Mouse (Mus musculus) cerebellum, adult 18-20 months (tissue): ENCODE results near the gene Pygo2.
A peak's percentile ranks its signal among the peaks of the same experiment; 100 is the strongest.

Source experiments
- DNase-seq, 2 experiments: peaks; one replicate each; pipeline ENCODE4 v3.0.0; 2021

Pygo2 gene

GRCm38 (mm10) chr3:89430171-89431159 lies at the start of gene Pygo2:
Gene Pygo2, plus strand, starts transcription at chr3:89430214.
- peak; percentile 91 to 95 for DNase-seq

GRCm38 (mm10) chr3:89380291-89380690 lies 49.7 kb upstream of the Pygo2 start:
- no peak for DNase-seq

DNA sequence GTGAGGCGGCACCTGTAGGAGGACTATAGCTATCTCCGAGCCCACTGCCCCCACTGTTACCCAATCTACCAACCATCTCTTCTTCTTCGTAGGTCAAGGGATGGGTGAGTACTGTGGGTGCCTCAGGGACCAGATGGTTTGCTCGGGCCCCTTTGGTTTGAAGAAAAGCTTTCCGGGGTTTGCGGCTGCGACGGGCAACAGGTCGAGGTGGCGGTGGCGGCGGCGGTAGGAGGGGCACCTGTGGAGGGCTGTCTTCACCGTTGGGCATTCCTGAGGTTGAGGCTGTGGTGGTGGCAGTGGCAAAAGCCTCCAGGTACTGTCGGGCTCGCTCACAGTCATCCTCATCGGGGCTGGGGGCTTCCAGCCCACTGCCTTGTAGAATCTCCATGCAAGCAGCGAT lies 49.3 kb upstream of the Pygo2 start:
- DNase-seq, result no peak

DNA sequence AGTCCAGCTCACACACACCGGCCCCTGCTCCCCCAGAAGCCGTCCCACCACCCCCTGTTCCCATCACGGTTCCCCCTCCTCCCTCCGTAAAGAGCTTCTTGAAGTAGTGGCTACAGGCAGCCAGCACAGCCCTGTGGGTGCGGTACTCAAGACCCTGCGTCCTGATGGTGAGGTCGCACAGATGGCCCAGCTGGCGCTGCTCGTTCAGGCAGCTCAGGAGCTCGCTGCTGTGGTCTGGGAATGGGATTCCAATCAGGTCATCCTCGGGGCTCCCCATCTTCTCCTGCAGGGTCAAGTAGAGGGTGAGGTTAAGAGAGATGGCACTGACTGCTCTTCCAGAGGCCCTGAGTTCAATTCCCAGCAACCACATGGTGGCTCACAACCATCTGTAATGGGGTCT lies 48.8 kb upstream of the Pygo2 start:
- DNase-seq, result no peak

DNA sequence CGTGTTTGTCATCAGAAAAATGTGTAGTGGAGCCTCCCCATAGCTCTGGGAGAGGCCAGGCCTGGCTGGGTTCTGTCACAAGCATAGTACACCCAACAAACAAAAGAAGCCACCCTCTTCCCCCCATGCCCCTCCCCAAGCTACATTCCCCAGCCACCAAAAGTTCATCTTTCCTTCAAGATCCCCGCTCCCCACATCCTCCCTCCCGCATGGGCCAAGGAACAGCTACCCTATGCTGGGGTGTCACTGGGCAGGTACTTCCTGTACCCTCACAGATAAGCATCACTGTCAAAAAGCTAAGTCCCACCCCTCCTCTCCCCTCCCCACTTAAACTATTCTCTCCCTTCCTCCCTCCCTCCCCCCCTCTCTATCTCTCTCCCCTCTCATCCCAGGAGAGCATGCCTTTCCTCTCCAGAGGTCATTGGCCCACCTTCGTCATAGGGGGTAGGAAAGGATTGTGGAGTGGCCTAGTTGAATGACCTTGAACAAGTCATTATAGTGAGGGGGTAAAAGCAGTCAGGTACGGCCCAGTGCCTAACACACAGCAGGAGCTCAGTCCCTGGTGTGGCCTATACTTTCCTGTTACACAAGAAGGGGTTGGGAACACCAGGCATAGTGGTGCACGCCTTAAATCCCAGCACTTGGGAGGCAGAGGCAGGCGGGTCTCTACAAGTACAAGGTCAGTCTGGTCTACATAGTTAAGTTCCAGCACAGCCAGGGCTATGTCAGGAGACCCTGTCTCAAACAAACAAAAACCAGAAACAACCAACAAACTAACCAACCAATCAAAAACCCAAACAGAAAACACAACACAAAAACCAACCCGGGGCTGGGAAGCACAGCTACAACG lies 47.8 kb upstream of the Pygo2 start:
- no peak for DNase-seq

GRCm38 (mm10) chr3:89382950-89383349 lies 47.1 kb upstream of the Pygo2 start:
- no peak for DNase-seq

- no peak for DNase-seq
Measured at GRCm38 (mm10) chr3:89383651-89384255, 46.3 kb upstream of the Pygo2 start.

- DNase-seq, result no peak
Measured at GRCm38 (mm10) chr3:89384331-89385076, 45.5 kb upstream of the Pygo2 start.

DNA sequence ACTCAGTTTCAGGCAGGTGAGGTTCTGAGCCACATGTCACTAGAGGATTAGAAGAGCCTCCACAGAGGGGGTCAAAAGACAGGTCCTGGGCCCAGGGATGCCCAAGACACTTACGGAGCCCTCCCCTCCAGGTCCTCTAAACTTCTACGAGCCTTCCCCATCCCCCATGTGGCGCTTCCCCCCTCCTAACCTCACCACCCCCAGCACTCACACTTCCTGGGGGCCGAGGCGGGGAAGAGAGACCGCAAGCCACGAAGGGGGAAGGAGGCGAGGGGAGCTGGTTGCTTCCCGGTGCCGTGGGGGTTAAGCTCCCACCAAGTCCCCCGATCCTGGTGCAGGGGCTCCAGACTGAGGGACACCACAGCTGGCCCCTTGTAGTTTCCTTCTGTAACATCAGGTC lies 44.6 kb upstream of the Pygo2 start:
- no peak for DNase-seq

GRCm38 (mm10) chr3:89386438-89387420 lies 43.3 kb upstream of the Pygo2 start:
- DNase-seq, result no peak

GRCm38 (mm10) chr3:89387632-89388031 lies 42.4 kb upstream of the Pygo2 start:
- no peak for DNase-seq

GRCm38 (mm10) chr3:89388134-89388881 lies 41.7 kb upstream of the Pygo2 start:
- DNase-seq, result peak in 1 of 2 experiments; percentile 55

- DNase-seq, result peak in 1 of 2 experiments; percentile 40
Measured at GRCm38 (mm10) chr3:89388901-89389740, 40.9 kb upstream of the Pygo2 start.

DNA sequence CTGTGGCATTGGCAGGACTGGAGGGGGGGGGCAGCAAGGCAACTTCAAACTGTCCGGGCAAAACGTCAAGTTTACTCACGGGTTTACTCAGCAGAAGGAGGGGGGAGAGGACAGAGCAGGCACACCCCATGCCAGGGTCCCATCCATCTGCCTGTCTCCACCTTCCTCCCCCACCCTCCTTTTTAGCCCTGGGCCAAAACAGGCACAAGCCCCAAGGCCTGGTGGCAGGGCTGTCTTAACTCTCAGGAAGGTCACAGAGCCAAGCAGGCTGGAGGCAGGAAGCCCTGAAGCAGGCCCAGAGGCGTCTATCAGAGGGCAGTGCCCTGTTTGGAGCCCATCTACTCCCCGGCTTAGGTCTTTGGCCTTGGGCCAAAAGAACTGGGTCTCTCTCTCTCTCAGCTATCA lies 39.9 kb upstream of the Pygo2 start:
- peak in 1 of 2 experiments; percentile 41 for DNase-seq

DNA sequence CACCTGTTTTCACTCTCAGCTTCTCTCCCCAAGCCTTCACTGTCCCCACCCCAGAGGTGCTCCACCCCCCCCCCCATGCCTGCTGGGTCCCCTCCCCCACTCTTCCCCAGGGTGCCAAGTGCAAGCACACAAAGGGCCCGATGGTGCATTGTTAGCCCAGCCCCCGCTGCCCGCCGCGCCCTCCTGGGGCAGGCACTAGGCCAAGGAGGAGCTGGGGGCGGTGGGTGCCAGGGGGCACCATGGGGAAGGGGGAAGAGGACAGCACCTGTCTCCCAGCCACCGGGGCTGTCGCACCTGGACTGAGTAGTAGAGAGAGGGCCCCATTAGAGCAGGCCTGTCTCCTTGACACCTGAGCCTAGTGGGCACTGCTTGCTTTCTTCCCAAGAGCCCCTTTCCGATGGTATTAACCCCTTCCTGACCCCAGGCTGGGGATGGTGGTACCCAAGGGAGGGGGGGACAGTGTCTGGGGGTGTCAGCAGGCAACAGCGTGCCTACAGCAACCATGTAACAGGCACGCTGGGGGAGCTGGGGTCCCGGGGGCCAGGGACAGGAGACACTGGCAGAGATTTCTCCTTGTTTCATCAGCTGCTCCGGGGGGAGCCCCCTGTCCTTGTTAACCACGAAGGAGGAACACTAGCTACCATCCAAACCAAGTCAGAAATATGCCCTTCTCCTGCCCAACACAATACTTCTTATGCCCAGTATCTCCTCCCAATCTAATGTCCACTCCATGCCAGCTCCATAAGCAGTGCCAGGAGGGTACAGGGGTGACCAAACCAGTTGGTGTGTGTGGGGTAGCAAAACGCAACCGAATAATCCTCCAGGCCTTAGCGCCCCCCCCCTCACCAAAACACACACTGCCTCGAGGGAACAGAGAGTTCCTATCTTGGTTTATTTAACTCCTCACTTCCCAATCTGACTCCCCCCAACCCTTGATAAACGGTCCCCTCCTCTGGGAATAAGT lies 39.0 kb upstream of the Pygo2 start:
- DNase-seq, result peak; percentile 32 to 53

GRCm38 (mm10) chr3:89391663-89392511 lies 38.1 kb upstream of the Pygo2 start:
- DNase-seq, result peak; percentile 64 to 68

DNA sequence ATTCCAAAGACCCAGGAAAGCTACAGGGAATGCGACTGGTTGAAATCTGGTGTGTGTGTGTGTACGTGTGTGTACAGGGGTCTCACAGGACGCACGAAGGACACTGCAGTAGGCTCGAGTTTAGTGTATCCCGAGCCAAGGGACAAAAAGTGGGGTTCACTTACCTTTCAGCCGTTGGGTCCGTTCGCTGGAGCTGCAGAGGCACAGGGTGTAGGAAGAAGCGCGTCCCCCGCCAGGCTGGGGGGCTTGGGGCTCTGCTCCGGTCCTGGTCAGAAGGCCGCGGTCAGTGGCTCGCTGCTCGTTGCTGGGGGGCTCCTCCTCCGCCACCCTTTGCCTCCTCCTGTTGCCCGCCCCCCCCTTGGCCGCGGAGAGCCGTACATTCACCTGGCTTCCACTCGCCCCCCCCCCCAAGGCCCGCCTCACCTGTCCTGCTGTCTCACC lies 37.1 kb upstream of the Pygo2 start:
- peak; percentile 56 to 58 for DNase-seq
